Mouse (Mus musculus) forebrain, embryonic 10.5 days (tissue): ENCODE data around the gene Zan. TPM values are rescaled to one million over a fixed set of nuclear protein-coding genes. Genes with fewer than 3 reads are reported as not detected.
"Not testable (repeated sequence)": the region's sequence is repeated elsewhere in the genome, so short reads cannot be mapped to it uniquely, and the experiment has no call there.

ENCODE experiments used
- DNase-seq: peaks from one replicate; pipeline ENCODE4 v3.0.0-alpha.2; 2017; ENCODE audit warnings: low spot score; ENCODE audit errors: extremely low spot score
- H3K27ac ChIP-seq: fragments of 300-500 bp; sonication (generic); 2 replicates; pipeline ENCODE4 v1.5.1; 2016; ENCODE audit warnings: mild to moderate bottlenecking
- H3K27me3 ChIP-seq: fragments of 300-500 bp; sonication (generic); 2 replicates; pipeline ENCODE4 v1.6.1; 2016; ENCODE audit warnings: mild to moderate bottlenecking; ENCODE audit not compliant: poor library complexity, severe bottlenecking
- H3K36me3 ChIP-seq: fragments of 300-500 bp; sonication (generic); replicated peaks from 2 replicates; pipeline ENCODE4 v1.6.1; 2016; ENCODE audit warnings: mild to moderate bottlenecking, moderate library complexity
- H3K4me1 ChIP-seq: fragments of 300-500 bp; sonication (generic); 2 replicates; pipeline ENCODE4 v1.6.1; 2016
- H3K4me3 ChIP-seq: fragments of 300-500 bp; sonication (generic); 2 replicates; pipeline ENCODE4 v1.5.1; 2016; ENCODE audit warnings: mild to moderate bottlenecking, moderate library complexity
- H3K9me3 ChIP-seq: fragments of 300-500 bp; sonication (generic); 2 replicates; pipeline ENCODE4 v1.6.1; 2016; ENCODE audit warnings: mild to moderate bottlenecking, moderate library complexity
- WGBS: fragments of 180-500 bp; shearing (Covaris S2); methylation state at CpG from one replicate; pipeline ENCODE4 v1.1.7; 2016; 5-methylcytosine and 5-hydroxymethylcytosine counted together
- polyA plus RNA-seq: library from polyadenylated mRNA; unstranded; fragments of >200 nt; fragmentation: Nextera tagmentation; extraction: Ambion mirVana; gene quantifications from 2 replicates; pipeline ENCODE4 v1.2.1, GENCODE M21; 2016

Gene Zan
- polyA plus RNA-seq, 1 experiment from 2014 or later: 0.10 TPM

- Histone ChIP-seq H3K27me3 (no peaks in the 10 kb centered on the region), H3K4me1 (no peaks in the 10 kb centered on the region; the same call in 1 of the 2 replicates), H3K27ac (no peak overlapping the region), H3K36me3 (no peaks in the 10 kb centered on the region), H3K4me3 (no peak overlapping the region), H3K9me3 (no peaks in the 10 kb centered on the region)
- no peak for DNase-seq
- 77% methylated on average over 6 of the region's 6 CpGs for WGBS
Measured at GRCm38 (mm10) chr5:137433889-137434288, 43.0 kb downstream of the Zan start.

- H3K27me3 ChIP-seq, DNase-seq, H3K36me3 ChIP-seq, H3K4me1 ChIP-seq, H3K9me3 ChIP-seq, H3K4me3 ChIP-seq, H3K27ac ChIP-seq: not testable (repeated sequence)
- 94% methylated on average over 4 of the region's 4 CpGs for WGBS
Measured at GRCm38 (mm10) chr5:137430402-137430801, 46.5 kb downstream of the Zan start.

DNA sequence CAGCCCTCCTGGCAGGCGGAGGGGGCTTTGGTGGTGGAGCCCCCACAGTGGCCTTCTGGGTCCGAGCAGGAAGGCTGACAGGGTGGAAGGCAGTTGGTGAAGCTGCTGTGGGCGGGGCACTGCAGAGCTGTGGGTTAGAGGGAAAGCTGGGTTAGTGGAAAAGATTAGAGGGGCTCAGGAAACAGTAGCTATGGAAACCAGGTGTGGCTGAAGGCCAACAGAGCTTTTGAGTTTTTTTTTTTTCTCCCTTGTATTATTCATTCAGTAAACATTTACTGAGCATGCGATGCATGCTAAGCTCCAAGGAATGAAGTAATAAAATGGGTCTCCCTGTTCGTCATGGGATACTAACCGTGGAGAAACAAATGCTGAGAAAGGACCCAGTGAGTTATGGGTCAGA lies 51.2 kb downstream of the Zan start:
- Histone ChIP-seq H3K36me3 (no peaks in the 10 kb centered on the region), H3K27ac (no peak overlapping the region), H3K4me3 (no peak overlapping the region), H3K4me1 (0 out of 2 replicates have a peak, but pooled peaks cover 4% of the 10 kb centered on the region), H3K27me3 (no peaks in the 10 kb centered on the region), H3K9me3 (no peaks in the 10 kb centered on the region)
- 73% methylated on average over 6 of the region's 6 CpGs for WGBS
- no peak for DNase-seq

- no peaks in the 10 kb centered on the region for H3K27me3 ChIP-seq
- no peaks in the 10 kb centered on the region for H3K4me1 ChIP-seq
- H3K9me3 ChIP-seq: no peaks in the 10 kb centered on the region
- no peak for DNase-seq
- WGBS: 87% methylated on average over 4 of the region's 4 CpGs
- H3K4me3 ChIP-seq: no peak overlapping the region
- H3K27ac ChIP-seq: no peak overlapping the region
- H3K36me3 ChIP-seq: no peaks in the 10 kb centered on the region
Measured at GRCm38 (mm10) chr5:137419841-137420240, 57.0 kb downstream of the Zan start.

DNA sequence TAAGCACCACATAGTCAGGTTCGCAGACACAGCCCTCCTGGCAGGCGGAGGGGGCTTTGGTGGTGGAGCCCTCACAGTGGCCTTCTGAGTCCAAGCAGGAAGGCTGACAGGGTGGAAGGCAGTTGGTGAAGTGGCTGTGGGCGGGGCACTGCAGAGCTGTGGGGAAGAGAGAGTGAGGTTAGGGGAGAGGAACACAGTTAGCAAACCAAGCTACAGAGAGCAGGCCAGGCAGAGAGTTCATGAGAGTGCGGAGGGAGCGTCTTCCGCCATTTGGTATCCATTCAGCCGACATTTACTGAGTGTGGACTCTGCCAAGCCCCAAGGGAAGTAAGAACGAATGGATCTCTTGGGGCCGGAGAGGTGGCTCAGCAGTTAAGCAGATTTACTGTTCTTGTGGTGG lies 57.8 kb downstream of the Zan start:
- H3K27me3 ChIP-seq: no peaks in the 10 kb centered on the region
- H3K9me3 ChIP-seq: no peaks in the 10 kb centered on the region
- 83% methylated on average over 9 of the region's 9 CpGs for WGBS

GRCm38 (mm10) chr5:137414253-137414652 lies 62.6 kb downstream of the Zan start:
- WGBS: 64% methylated on average over 5 of the region's 5 CpGs
- H3K36me3 ChIP-seq: no peaks in the 10 kb centered on the region
- no peaks in the 10 kb centered on the region for H3K9me3 ChIP-seq
- H3K27me3 ChIP-seq: no peaks in the 10 kb centered on the region
- DNase-seq: no peak
- H3K4me3 ChIP-seq: no peak overlapping the region
- peaks cover 13% of the 10 kb centered on the region for H3K4me1 ChIP-seq
- no peak overlapping the region for H3K27ac ChIP-seq

More for the DNA sequence above, 57.8 kb downstream of the Zan start:
- Histone ChIP-seq H3K36me3 (no peaks in the 10 kb centered on the region), H3K27ac (no peak overlapping the region), H3K4me3 (no peak overlapping the region), H3K4me1 (no peaks in the 10 kb centered on the region)
- no peak for DNase-seq

- H3K27me3 ChIP-seq: no peaks in the 10 kb centered on the region
- peaks cover 40% of the 10 kb centered on the region for H3K4me1 ChIP-seq
- WGBS: 75% methylated on average over 8 of the region's 8 CpGs
- no peak overlapping the region for H3K4me3 ChIP-seq
- DNase-seq: no peak
- H3K36me3 ChIP-seq: no peaks in the 10 kb centered on the region
- no peak overlapping the region for H3K27ac ChIP-seq
- H3K9me3 ChIP-seq: no peaks in the 10 kb centered on the region
Measured at GRCm38 (mm10) chr5:137411235-137411634, 65.6 kb downstream of the Zan start.

DNA sequence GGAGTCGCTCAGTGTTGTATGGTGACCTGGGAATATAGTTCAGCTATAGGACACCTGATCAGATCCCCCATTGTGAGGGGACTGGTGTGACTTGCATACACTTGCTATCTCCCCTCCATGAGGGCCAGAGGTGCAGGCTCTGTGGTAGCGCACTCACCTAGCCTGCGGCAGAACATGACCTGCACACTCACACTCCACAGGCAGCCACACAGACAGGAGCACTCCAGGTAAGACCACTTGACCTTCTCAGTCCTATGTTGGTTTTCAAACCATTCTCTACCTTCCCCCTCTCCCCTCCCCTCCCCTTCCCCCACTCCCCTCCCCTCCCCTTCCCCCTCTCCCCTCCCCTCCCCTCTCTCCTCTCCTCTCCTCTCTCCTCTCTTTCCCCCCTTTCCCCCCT lies 66.3 kb downstream of the Zan start:
- Histone ChIP-seq H3K4me3 (no peak overlapping the region), H3K36me3 (no peaks in the 10 kb centered on the region), H3K27me3 (no peaks in the 10 kb centered on the region), H3K27ac (no peak overlapping the region), H3K4me1 (peaks cover 42% of the 10 kb centered on the region), H3K9me3 (no peaks in the 10 kb centered on the region)
- WGBS: 89% methylated on average over 3 of the region's 3 CpGs
- DNase-seq: no peak

DNA sequence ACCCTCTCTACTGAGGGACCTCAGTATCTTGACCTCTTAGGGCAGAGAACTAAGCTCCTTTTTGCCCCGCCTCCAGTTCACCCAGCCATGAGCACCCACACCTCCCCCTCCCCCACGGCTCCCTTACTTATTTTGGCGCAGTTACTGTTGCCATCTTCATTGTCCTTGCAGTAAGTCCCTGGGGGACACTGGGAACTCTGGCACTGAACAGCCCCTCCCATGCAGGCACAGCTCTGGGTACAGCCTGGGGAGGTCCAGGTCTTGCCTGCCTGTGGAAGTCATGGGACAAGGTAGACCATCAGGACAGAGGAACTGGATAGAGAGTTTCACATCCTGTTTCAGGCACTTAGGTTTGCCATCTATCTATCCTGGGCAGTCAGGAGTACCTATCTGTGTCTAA lies 66.8 kb downstream of the Zan start:
- Histone ChIP-seq H3K36me3 (no peaks in the 10 kb centered on the region), H3K27me3 (no peaks in the 10 kb centered on the region), H3K9me3 (no peaks in the 10 kb centered on the region), H3K27ac (no peak overlapping the region), H3K4me3 (no peak overlapping the region), H3K4me1 (peaks cover 42% of the 10 kb centered on the region)
- no peak for DNase-seq
- WGBS: 66% methylated on average over 3 of the region's 3 CpGs

GRCm38 (mm10) chr5:137409451-137409850 lies 67.4 kb downstream of the Zan start:
- Histone ChIP-seq H3K36me3 (no peaks in the 10 kb centered on the region), H3K9me3 (no peaks in the 10 kb centered on the region), H3K4me1 (peaks cover 42% of the 10 kb centered on the region), H3K27me3 (no peaks in the 10 kb centered on the region), H3K27ac (no peak overlapping the region), H3K4me3 (no peak overlapping the region)
- no peak for DNase-seq
- 68% methylated on average over 6 of the region's 6 CpGs for WGBS

DNA sequence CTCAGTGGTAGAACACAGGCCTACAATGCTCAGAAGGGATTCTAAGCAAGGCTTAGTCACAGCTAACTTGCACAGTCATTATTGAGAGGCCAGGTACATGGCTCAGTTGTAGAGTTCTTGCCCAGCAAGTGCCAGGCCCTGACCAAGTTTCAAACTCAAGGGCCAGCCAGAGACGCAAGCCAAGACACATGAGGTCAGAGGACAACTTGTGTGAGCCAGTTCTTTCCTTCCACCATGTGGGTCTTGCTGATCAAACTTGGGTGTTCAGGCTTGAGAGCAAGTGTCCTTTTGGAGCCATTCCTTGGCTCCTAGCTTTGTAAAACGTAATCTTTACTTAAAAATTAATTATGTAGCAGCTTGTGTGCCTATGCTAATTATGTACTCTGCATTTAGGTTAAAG lies 72.8 kb downstream of the Zan start:
- WGBS: 88% methylated on average over 2 of the region's 2 CpGs
- DNase-seq: no peak
- no peaks in the 10 kb centered on the region for H3K27me3 ChIP-seq

GRCm38 (mm10) chr5:137394456-137394855 lies 82.4 kb downstream of the Zan start:
- WGBS: 55% methylated on average over 7 of the region's 7 CpGs
- Histone ChIP-seq H3K4me1 (peaks cover 5% of the 10 kb centered on the region; the same call in 1 of the 2 replicates), H3K27ac (no peak overlapping the region), H3K27me3 (no peaks in the 10 kb centered on the region), H3K36me3 (no peaks in the 10 kb centered on the region), H3K4me3 (no peak overlapping the region), H3K9me3 (no peaks in the 10 kb centered on the region)
- no peak for DNase-seq

More for the DNA sequence above, 72.8 kb downstream of the Zan start:
- no peak overlapping the region for H3K27ac ChIP-seq
- H3K9me3 ChIP-seq: no peaks in the 10 kb centered on the region
- no peak overlapping the region for H3K4me3 ChIP-seq
- peaks cover 36% of the 10 kb centered on the region for H3K4me1 ChIP-seq
- no peaks in the 10 kb centered on the region for H3K36me3 ChIP-seq

DNA sequence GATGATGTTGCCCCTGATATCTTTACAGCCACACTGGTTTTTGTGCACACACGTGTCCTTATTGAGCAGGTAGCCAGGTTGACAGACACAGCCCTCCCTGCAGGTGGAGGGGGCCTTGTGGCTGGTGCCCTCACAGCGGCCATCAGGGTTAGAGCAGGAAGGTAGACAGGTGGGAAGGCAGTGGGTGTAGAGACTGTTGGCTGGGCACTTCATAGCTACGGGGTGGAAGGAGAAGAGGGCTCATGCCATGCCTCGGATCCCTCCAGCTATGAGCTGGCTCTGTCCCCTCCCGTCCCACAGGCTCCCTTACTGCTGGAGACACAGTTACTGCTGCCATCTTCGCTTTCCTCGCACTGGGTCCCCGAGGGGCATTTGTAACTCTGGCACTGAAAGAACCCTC lies 85.2 kb downstream of the Zan start:
- Histone ChIP-seq H3K27ac (no peak overlapping the region), H3K36me3 (no peaks in the 10 kb centered on the region), H3K4me1 (no peaks in the 10 kb centered on the region), H3K9me3 (no peaks in the 10 kb centered on the region), H3K4me3 (no peak overlapping the region), H3K27me3 (no peaks in the 10 kb centered on the region)
- no peak for DNase-seq
- whole genome bisulfite sequencing: 85% methylated on average over 8 of the region's 8 CpGs

DNA sequence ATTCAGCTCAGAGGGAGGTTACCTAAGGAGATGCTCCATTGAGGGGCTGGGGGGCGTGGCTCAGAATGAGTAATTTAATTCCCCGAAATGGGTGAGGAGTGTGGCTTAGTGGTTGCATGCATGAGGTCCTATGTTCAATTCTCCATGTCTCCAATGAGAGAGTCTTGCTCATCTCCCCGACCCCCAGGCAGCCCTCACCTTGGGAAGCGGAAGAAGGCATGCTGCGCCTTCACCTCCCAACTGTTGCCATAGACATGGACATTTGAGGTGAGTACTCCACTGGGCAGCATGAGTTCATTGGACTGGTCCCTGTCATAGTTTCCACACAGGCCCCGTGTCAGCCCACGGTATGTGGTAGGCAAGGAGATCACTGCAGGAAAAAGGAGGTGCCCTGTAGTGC lies 90.2 kb downstream of the Zan start:
- Histone ChIP-seq H3K4me1 (no peaks in the 10 kb centered on the region), H3K27ac (no peak overlapping the region), H3K36me3 (no peaks in the 10 kb centered on the region), H3K27me3 (no peaks in the 10 kb centered on the region), H3K4me3 (no peak overlapping the region), H3K9me3 (no peaks in the 10 kb centered on the region)
- DNase-seq: no peak
- 90% methylated on average over 7 of the region's 7 CpGs for WGBS
